Mouse (Mus musculus) myocyte (in vitro differentiated cells): ENCODE measurements around the gene Plcg2. TPM values are rescaled to one million over a fixed set of nuclear protein-coding genes. Genes with fewer than 3 reads are reported as not detected.

ENCODE experiments used
- H3K27me3 ChIP-seq: one replicate; pipeline ENCODE4 v1.6.1; 2011; ENCODE audit not compliant: control insufficient read depth, insufficient read depth, insufficient read length
- H3K36me3 ChIP-seq: one replicate; pipeline ENCODE4 v1.6.1; 2011; ENCODE audit not compliant: control insufficient read depth, insufficient read depth
- H3K4me2 ChIP-seq: one replicate; pipeline ENCODE4 v1.6.1; 2011; ENCODE audit warnings: low read depth, control low read depth
- H3K4me3 ChIP-seq: one replicate; pipeline ENCODE4 v1.5.1; 2011; ENCODE audit warnings: mild to moderate bottlenecking, control low read depth, moderate library complexity
- H3K79me2 ChIP-seq: one replicate; pipeline ENCODE4 v1.6.1; 2011; ENCODE audit not compliant: control insufficient read depth, insufficient read depth
- H3ac ChIP-seq: one replicate; pipeline ENCODE4 v1.6.1; 2011; ENCODE audit not compliant: control insufficient read depth, insufficient read length
- CEBPB ChIP-seq: IDR thresholded peaks from 2 replicates; pipeline ENCODE4 v1.6.1; 2011; ENCODE audit warnings: mild to moderate bottlenecking, moderate library complexity; ENCODE audit not compliant: poor library complexity, insufficient read depth, severe bottlenecking
- E2F4 ChIP-seq: IDR thresholded peaks from one replicate; pipeline ENCODE4 v1.6.1; 2011; ENCODE audit warnings: mild to moderate bottlenecking, control low read depth, moderate library complexity; ENCODE audit not compliant: insufficient read depth
- MAX ChIP-seq: IDR thresholded peaks from one replicate; pipeline ENCODE4 v1.6.1; 2011; ENCODE audit warnings: low read depth, mild to moderate bottlenecking, control low read depth
- MYOD1 ChIP-seq, 3 experiments: IDR thresholded peaks; one replicate each; pipeline ENCODE4 v1.6.1; 2011; ENCODE audit warnings: control low read depth in 2 of 3, low read depth in 2 of 3, mild to moderate bottlenecking in 2 of 3, moderate library complexity in 1 of 3; ENCODE audit not compliant: insufficient read length in 2 of 3, control insufficient read depth in 1 of 3
- MYOG ChIP-seq, 3 experiments: IDR thresholded peaks; one replicate each; pipeline ENCODE4 v1.6.1; 2011; ENCODE audit warnings: control low read depth in 2 of 3, low read depth in 2 of 3, mild to moderate bottlenecking in 2 of 3; ENCODE audit not compliant: insufficient read length in 2 of 3, control insufficient read depth in 1 of 3, insufficient read depth in 1 of 3
- POLR2A ChIP-seq: IDR thresholded peaks from one replicate; pipeline ENCODE4 v1.6.1; 2011; ENCODE audit warnings: low read depth, mild to moderate bottlenecking, control low read depth, moderate library complexity; ENCODE audit not compliant: insufficient read length
- POLR2AphosphoS2 ChIP-seq: IDR thresholded peaks from one replicate; pipeline ENCODE4 v1.6.1; 2011; ENCODE audit warnings: low read depth, control low read depth; ENCODE audit not compliant: insufficient read length
- REST ChIP-seq: IDR thresholded peaks from one replicate; pipeline ENCODE4 v1.6.1; 2011; ENCODE audit warnings: mild to moderate bottlenecking, control low read depth, moderate library complexity; ENCODE audit not compliant: insufficient read depth, insufficient read length
- SRF ChIP-seq: IDR thresholded peaks from one replicate; pipeline ENCODE4 v1.6.1; 2011; ENCODE audit warnings: low read depth; ENCODE audit not compliant: control insufficient read depth, insufficient read length
- TCF12 ChIP-seq: IDR thresholded peaks from one replicate; pipeline ENCODE4 v1.6.1; 2011; ENCODE audit warnings: mild to moderate bottlenecking, control low read depth; ENCODE audit not compliant: poor library complexity, insufficient read depth, severe bottlenecking
- TCF3 ChIP-seq: IDR thresholded peaks from one replicate; pipeline ENCODE4 v1.6.1; 2011; ENCODE audit warnings: low read depth, control low read depth; ENCODE audit not compliant: insufficient read length
- USF1 ChIP-seq: IDR thresholded peaks from one replicate; pipeline ENCODE4 v1.6.1; 2011; ENCODE audit warnings: low read depth, mild to moderate bottlenecking, control low read depth, moderate library complexity
- polyA plus RNA-seq: library from polyadenylated mRNA; unstranded; fragments of >200 nt; fragmentation: generic; extraction: Trizol; gene quantifications from one replicate; pipeline ENCODE4 v1.2.1, GENCODE M21; 2012; ENCODE audit warnings: missing spikeins

Gene Plcg2
- polyA plus RNA-seq, 1 experiment: 0.29 TPM

DNA sequence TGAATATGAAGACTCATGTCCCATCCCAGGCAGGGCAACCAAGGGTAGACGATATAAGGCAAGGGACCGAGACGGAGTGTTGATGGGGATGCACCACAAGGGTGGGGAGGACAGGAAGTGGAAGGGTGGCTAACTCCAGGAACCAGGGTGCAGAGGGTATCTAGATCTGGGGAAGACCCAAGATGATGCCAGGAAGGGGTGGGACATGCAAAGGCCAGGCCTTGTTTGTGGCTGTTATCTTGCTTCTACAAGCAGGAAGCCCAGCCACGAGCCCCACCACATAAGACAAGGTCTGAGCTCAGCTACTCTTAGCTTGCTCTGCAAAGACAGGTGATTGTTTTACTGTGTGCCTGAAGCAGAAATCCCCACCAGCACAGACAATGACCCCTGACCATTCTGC, 50.4 kb downstream of the Plcg2 start:
- Histone ChIP-seq H3K79me2 (no peaks in the 10 kb centered on the region), H3K27me3 (peaks cover 7% of the 10 kb centered on the region), H3K4me3 (no peak overlapping the region), H3K36me3 (no peaks in the 10 kb centered on the region), H3ac (no peak overlapping the region), H3K4me2 (no peak overlapping the region)
- TF ChIP-seq REST: no peak
- no peak for TF ChIP-seq E2F4
- no peak for TF ChIP-seq MYOD1 (IDR thresholded peaks at IDR 0.05; ENCODE audit: control insufficient read depth in 1 of 3, insufficient read length in 2 of 3, low read depth in 2 of 3)
- no peak for TF ChIP-seq MYOG (IDR thresholded peaks at IDR 0.05; ENCODE audit: control insufficient read depth in 1 of 3, insufficient read depth in 1 of 3, insufficient read length in 2 of 3, low read depth in 2 of 3)
- TF ChIP-seq MAX: no peak
- no peak for TF ChIP-seq TCF12
- TF ChIP-seq TCF3: no peak
- no peak for TF ChIP-seq SRF
- TF ChIP-seq CEBPB: no peak

DNA sequence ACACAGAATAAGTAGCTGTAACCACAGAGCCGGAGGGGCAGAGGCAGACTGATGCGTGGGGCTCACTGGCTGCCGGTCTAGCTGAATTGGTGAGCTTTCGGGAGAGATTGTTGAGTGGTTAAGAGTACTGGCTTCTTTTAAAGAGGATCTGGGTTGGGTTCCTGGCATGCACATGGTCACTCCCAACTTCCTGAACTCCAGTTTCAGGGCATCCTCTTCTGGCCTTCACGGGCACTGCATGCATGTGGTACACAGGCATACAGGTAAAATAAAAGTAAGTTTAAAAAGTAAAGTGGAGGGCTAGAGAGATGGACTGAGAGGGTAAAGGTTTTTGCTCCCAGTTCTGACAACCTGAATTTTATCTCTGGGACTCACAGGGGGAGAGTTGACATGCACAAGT, 52.4 kb downstream of the Plcg2 start:
- Histone ChIP-seq H3K79me2 (no peaks in the 10 kb centered on the region), H3K36me3 (no peaks in the 10 kb centered on the region), H3K27me3 (peaks cover 7% of the 10 kb centered on the region), H3K4me3 (no peak overlapping the region), H3ac (no peak overlapping the region), H3K4me2 (no peak overlapping the region)
- TF ChIP-seq SRF (no peak), MYOD1 (IDR thresholded peaks at IDR 0.05; ENCODE audit: control insufficient read depth in 1 of 3, insufficient read length in 2 of 3, low read depth in 2 of 3) (no peak), REST (no peak), MAX (no peak), POLR2AphosphoS2 (no peak), TCF3 (no peak), USF1 (no peak), E2F4 (no peak), CEBPB (no peak), POLR2A (no peak), TCF12 (no peak), MYOG (IDR thresholded peaks at IDR 0.05; ENCODE audit: control insufficient read depth in 1 of 3, insufficient read depth in 1 of 3, insufficient read length in 2 of 3, low read depth in 2 of 3) (no peak)

DNA sequence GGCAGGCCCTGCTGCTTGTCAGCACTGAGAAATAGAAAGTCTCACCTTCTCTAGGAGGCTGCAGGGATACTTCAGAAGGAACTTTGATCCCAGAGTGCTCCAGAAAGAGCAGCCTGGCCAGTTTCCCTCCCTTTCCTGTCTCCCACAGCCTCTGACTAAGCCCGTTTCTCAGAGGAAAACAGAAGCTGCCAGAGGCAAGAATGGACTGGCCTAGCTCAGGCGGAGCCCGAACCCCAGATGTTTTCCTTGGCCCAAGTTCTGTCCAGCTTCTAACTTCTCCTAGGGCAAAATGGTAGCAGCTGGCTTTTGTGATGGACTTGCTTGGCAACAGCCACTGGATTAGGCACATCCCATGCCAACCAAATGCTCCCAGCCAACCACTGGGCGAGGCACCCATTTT, 62.9 kb downstream of the Plcg2 start:
- Histone ChIP-seq H3K27me3 (peaks cover 5% of the 10 kb centered on the region), H3K79me2 (no peaks in the 10 kb centered on the region), H3K4me3 (no peak overlapping the region), H3ac (no peak overlapping the region), H3K4me2 (no peak overlapping the region), H3K36me3 (no peaks in the 10 kb centered on the region)
- TF ChIP-seq MYOG (IDR thresholded peaks at IDR 0.05; ENCODE audit: control insufficient read depth in 1 of 3, insufficient read depth in 1 of 3, insufficient read length in 2 of 3, low read depth in 2 of 3): no peak
- no peak for TF ChIP-seq POLR2AphosphoS2
- TF ChIP-seq MYOD1 (IDR thresholded peaks at IDR 0.05; ENCODE audit: control insufficient read depth in 1 of 3, insufficient read length in 2 of 3, low read depth in 2 of 3): no peak
- TF ChIP-seq TCF12: no peak
- no peak for TF ChIP-seq USF1
- no peak for TF ChIP-seq SRF
- no peak for TF ChIP-seq MAX
- TF ChIP-seq POLR2A: no peak
- no peak for TF ChIP-seq CEBPB
- TF ChIP-seq REST: no peak
- no peak for TF ChIP-seq TCF3
- no peak for TF ChIP-seq E2F4

DNA sequence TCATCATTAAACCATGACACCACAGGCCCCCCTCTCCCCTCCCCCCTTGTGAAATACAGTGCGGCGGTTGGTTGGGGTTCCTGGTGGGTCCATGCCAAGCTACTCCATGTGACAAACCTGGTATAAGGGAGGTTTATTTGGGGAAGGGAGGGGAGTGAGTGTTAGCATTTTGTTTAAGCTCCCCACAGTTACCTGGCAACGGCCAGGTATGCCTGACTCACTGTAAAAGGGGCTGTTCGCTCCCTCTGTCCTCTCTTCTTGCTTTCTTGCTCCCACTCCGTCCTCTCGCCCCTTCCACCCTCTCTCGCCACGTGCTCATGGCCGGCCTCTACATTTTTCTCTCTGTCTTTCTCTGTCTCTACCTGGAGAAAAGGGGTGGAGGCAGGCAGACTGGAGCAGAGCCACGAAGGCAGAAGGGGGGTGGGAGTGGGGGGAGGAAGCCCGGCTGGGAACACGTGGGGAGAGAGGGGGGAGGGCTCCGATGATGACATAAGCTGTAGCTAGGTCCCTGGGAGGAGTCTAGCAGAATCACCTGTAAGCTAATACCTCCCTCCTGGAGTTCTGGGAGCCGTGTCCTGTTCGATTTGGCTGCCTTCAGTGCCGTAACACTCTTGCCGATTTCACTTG, 63.8 kb downstream of the Plcg2 start:
- H3ac ChIP-seq: no peak overlapping the region
- H3K4me3 ChIP-seq: no peak overlapping the region
- H3K36me3 ChIP-seq: no peaks in the 10 kb centered on the region
- no peak overlapping the region for H3K4me2 ChIP-seq
- no peaks in the 10 kb centered on the region for H3K79me2 ChIP-seq
- peaks cover 6% of the 10 kb centered on the region for H3K27me3 ChIP-seq
- TF ChIP-seq CEBPB (no peak), E2F4 (no peak), POLR2AphosphoS2 (no peak), MYOD1 (IDR thresholded peaks at IDR 0.05; ENCODE audit: control insufficient read depth in 1 of 3, insufficient read length in 2 of 3, low read depth in 2 of 3) (no peak), TCF3 (no peak), SRF (no peak), MYOG (IDR thresholded peaks at IDR 0.05; ENCODE audit: control insufficient read depth in 1 of 3, insufficient read depth in 1 of 3, insufficient read length in 2 of 3, low read depth in 2 of 3) (no peak), REST (no peak), POLR2A (no peak), MAX (no peak), USF1 (no peak), TCF12 (no peak)
